24 mouse cellular contexts compared by ENCODE assay signal in the genomic region with DNA sequence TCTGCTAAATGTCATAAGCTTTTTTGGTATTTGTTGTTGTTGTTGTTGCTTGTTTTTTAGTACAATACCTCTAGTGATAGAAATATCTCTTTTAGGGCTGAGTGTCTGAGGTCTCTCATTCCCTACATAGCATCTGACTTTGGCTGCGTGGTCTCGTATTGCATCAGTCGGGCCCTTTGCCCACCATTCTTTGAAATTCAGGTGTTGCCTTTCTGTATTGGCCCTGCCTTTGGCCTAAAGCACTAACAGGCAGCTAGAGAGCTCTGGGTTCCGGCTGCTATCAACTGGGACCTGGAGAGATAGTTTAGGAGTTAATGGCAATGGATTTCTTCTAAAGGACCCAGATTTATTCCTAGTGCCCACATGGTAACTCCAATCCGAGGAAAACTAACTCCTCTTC. TPM values are rescaled to one million over a fixed set of nuclear protein-coding genes. Genes with fewer than 3 reads are reported as not detected.
DNase-seq lines count a peak whose midpoint lies in the region; ATAC-seq lines count a peak whose summit lies in the region.
"Had no signal": no experiment of that assay in that cellular context is flagged by ENCODE, and none has a peak within 500 bp of the region (broad histone marks: within the 10 kb centered on the region; RNA-seq: fewer than 3 reads in every experiment).

No protein-coding gene starts in this region.

- H3K27me3 ChIP-seq in midbrain, embryonic 11.5 days (ENCODE audit: control insufficient read depth, insufficient read depth, low read length) = no peaks in the 10 kb centered on the region
- H3K27me3 ChIP-seq in midbrain, embryonic 14.5 days (ENCODE audit: control insufficient read depth, insufficient read depth, low read length) = no peaks in the 10 kb centered on the region
- H3K27me3 ChIP-seq in forebrain, embryonic 15.5 days = no peaks in the 10 kb centered on the region
- H3K27me3 ChIP-seq: embryonic facial prominence, embryonic 13.5 days; embryonic facial prominence, embryonic 15.5 days had no signal

- no peak overlapping the region for H3K4me2 ChIP-seq in midbrain, embryonic 11.5 days
- H3K4me2 ChIP-seq in midbrain, embryonic 14.5 days (ENCODE audit: low read length) = no peak overlapping the region
- no peak overlapping the region for H3K4me2 ChIP-seq in forebrain, embryonic 15.5 days (replicated peaks)
- H3K4me2 ChIP-seq: embryonic facial prominence, embryonic 13.5 days; embryonic facial prominence, embryonic 15.5 days; forebrain, embryonic 12.5 days had no signal

- no peak overlapping the region for H3K4me3 ChIP-seq in midbrain, embryonic 11.5 days (ENCODE audit: low read depth, low read length)
- no peak overlapping the region for H3K4me3 ChIP-seq in midbrain, embryonic 14.5 days (replicated peaks; ENCODE audit: low read depth, low read length)
- H3K4me3 ChIP-seq in brown adipose tissue, adult 24 weeks (ENCODE audit: insufficient read depth, low read depth, low read length) = no peak overlapping the region
- no peak overlapping the region for H3K4me3 ChIP-seq in forebrain, embryonic 15.5 days
- H3K4me3 ChIP-seq: embryonic facial prominence, embryonic 13.5 days; embryonic facial prominence, embryonic 15.5 days; erythroblast, embryonic 14.5 days; forebrain, embryonic 10.5 days; forebrain, embryonic 12.5 days had no signal

- H3K9me3 ChIP-seq in midbrain, embryonic 11.5 days (ENCODE audit: control insufficient read depth, low read length) = no peaks in the 10 kb centered on the region
- no peaks in the 10 kb centered on the region for H3K9me3 ChIP-seq in midbrain, embryonic 14.5 days (ENCODE audit: control insufficient read depth, low read length)
- H3K9me3 ChIP-seq in forebrain, embryonic 15.5 days = no peaks in the 10 kb centered on the region
- H3K9me3 ChIP-seq: embryonic facial prominence, embryonic 13.5 days; embryonic facial prominence, embryonic 15.5 days; forebrain, embryonic 10.5 days; forebrain, embryonic 12.5 days had no signal

- no peak overlapping the region for H3K9ac ChIP-seq in midbrain, embryonic 11.5 days (ENCODE audit: low read length)
- no peak overlapping the region for H3K9ac ChIP-seq in midbrain, embryonic 14.5 days (replicated peaks; ENCODE audit: low read length)
- no peak overlapping the region for H3K9ac ChIP-seq in forebrain, embryonic 15.5 days (replicated peaks)
- H3K9ac ChIP-seq: embryonic facial prominence, embryonic 13.5 days; embryonic facial prominence, embryonic 15.5 days; forebrain, embryonic 12.5 days; forebrain, postnatal 0 days had no signal

- ATAC-seq in midbrain, embryonic 11.5 days (ENCODE audit: low FRiP score) = no peak
- ATAC-seq in midbrain, embryonic 14.5 days (ENCODE audit: low FRiP score, low TSS enrichment) = no peak
- no peak for ATAC-seq in forebrain, embryonic 15.5 days (replicated peaks)
- ATAC-seq: forebrain, embryonic 14.5 days; forebrain, postnatal 0 days had no signal

- H3K36me3 ChIP-seq in midbrain, embryonic 11.5 days (ENCODE audit: control insufficient read depth, insufficient read depth, low read length) = no peaks in the 10 kb centered on the region
- no peaks in the 10 kb centered on the region for H3K36me3 ChIP-seq in midbrain, embryonic 14.5 days (ENCODE audit: control insufficient read depth, insufficient read depth, low read length)
- H3K36me3 ChIP-seq in forebrain, embryonic 15.5 days = no peaks in the 10 kb centered on the region
- H3K36me3 ChIP-seq: embryonic facial prominence, embryonic 13.5 days; embryonic facial prominence, embryonic 15.5 days; forebrain, embryonic 10.5 days; forebrain, embryonic 12.5 days had no signal

- no peak overlapping the region for H3K27ac ChIP-seq in midbrain, embryonic 11.5 days (ENCODE audit: low read depth, low read length)
- H3K27ac ChIP-seq in midbrain, embryonic 14.5 days (replicated peaks; ENCODE audit: low read depth, low read length) = no peak overlapping the region
- peak overlapping the region; percentile 39 for H3K27ac ChIP-seq in brown adipose tissue, adult 24 weeks (replicated peaks; ENCODE audit: low read depth, low read length)
- no peak overlapping the region for H3K27ac ChIP-seq in forebrain, embryonic 15.5 days (replicated peaks)
- H3K27ac ChIP-seq: embryonic facial prominence, embryonic 13.5 days; embryonic facial prominence, embryonic 15.5 days; forebrain, embryonic 10.5 days; forebrain, embryonic 12.5 days had no signal

- H3K4me1 ChIP-seq in midbrain, embryonic 11.5 days (ENCODE audit: control insufficient read depth, insufficient read depth, low read length) = peaks cover 7% of the 10 kb centered on the region
- H3K4me1 ChIP-seq in midbrain, embryonic 14.5 days (ENCODE audit: control insufficient read depth, insufficient read depth, low read length) = peaks cover 15% of the 10 kb centered on the region
- H3K4me1 ChIP-seq in brown adipose tissue, adult 24 weeks (ENCODE audit: control insufficient read depth, insufficient read depth, insufficient read length, low read length) = peaks cover 2% of the 10 kb centered on the region; the same call in 1 of the 2 replicates
- peaks cover 21% of the 10 kb centered on the region for H3K4me1 ChIP-seq in forebrain, embryonic 15.5 days

- WGBS in midbrain, embryonic 11.5 days = 88% methylated on average over 5 of the region's 5 CpGs
- WGBS in midbrain, embryonic 14.5 days = 92% methylated on average over 5 of the region's 5 CpGs
- WGBS in forebrain, embryonic 15.5 days = 89% methylated on average over 5 of the region's 5 CpGs

- peak; percentile 84 for DNase-seq in heart, adult 11 months
- DNase-seq in heart, adult 18-20 months = no peak
- peak; percentile 67 for DNase-seq in midbrain, embryonic 11.5 days (ENCODE audit: low spot score, missing footprints)
- DNase-seq in midbrain, embryonic 14.5 days = no peak
- no peak for DNase-seq in left cerebral cortex, adult 8-10 months (ENCODE audit: low spot score in 2 of 2)
- DNase-seq: adrenal gland, postnatal 25 days; cerebellum, adult 11 months; cerebellum, adult 18-20 months; cerebellum, adult 8-10 months; cerebellum, adult 9-11 months; cerebellum, postnatal 14 days; cerebellum, postnatal 36 days; embryo, embryonic 11 days; forebrain, postnatal 0 days had no signal

RNA-seq across cellular contexts. Expression of gene Snx8, which starts 2.9 kb away (rescaled TPM):
- total RNA-seq in heart, adult 18-20 months (2021) = 10 to 100 TPM; 15.3 to 17.3 TPM
- polyA plus RNA-seq in midbrain, embryonic 11.5 days (2014; fragmentation: Nextera tagmentation; extraction: Ambion mirVana) = 7.4 and 9.9 TPM in 2 replicates
- 13.4 and 19.4 TPM in 2 replicates for polyA plus RNA-seq in midbrain, embryonic 14.5 days (2014; fragmentation: Nextera tagmentation; extraction: Ambion mirVana)
- polyA plus RNA-seq in brown adipose tissue, adult 24 weeks (2012; ENCODE audit: insufficient read depth, insufficient read length, missing spikeins) = 5.5 and 8.9 TPM in 2 replicates
- 10 to 100 TPM; 12.5 to 14.7 (median 13.0) TPM for total RNA-seq in left cerebral cortex, adult 8-10 months (2022)
- 17.9 and 18.8 TPM in 2 replicates for polyA plus RNA-seq in forebrain, embryonic 15.5 days (2015; fragmentation: Nextera tagmentation; extraction: Ambion mirVana)

RNA-seq across cellular contexts. Expression of gene Eif3b, which starts 27.1 kb away (rescaled TPM):
- 10 to 100 TPM; 97.4 to 97.6 TPM for total RNA-seq in heart, adult 18-20 months (2021)
- 163 and 166 TPM in 2 replicates for polyA plus RNA-seq in midbrain, embryonic 11.5 days (2014; fragmentation: Nextera tagmentation; extraction: Ambion mirVana)
- 77.8 and 90.6 TPM in 2 replicates for polyA plus RNA-seq in midbrain, embryonic 14.5 days (2014; fragmentation: Nextera tagmentation; extraction: Ambion mirVana)
- 75.9 and 78.3 TPM in 2 replicates for polyA plus RNA-seq in brown adipose tissue, adult 24 weeks (2012; ENCODE audit: insufficient read depth, insufficient read length, missing spikeins)
- 10 to 100 TPM; 81.0 to 93.2 (median 86.4) TPM for total RNA-seq in left cerebral cortex, adult 8-10 months (2022)
- 96.7 and 102 TPM in 2 replicates for polyA plus RNA-seq in forebrain, embryonic 15.5 days (2015; fragmentation: Nextera tagmentation; extraction: Ambion mirVana)

RNA-seq across cellular contexts. Expression of gene Gm4869, which starts 53.5 kb away (rescaled TPM):
- total RNA-seq in heart, adult 18-20 months (2021) = not detected
- not detected in 2 replicates for polyA plus RNA-seq in midbrain, embryonic 11.5 days (2014; fragmentation: Nextera tagmentation; extraction: Ambion mirVana)
- polyA plus RNA-seq in midbrain, embryonic 14.5 days (2014; fragmentation: Nextera tagmentation; extraction: Ambion mirVana) = not detected in 2 replicates
- not detected in 2 replicates for polyA plus RNA-seq in brown adipose tissue, adult 24 weeks (2012; ENCODE audit: insufficient read depth, insufficient read length, missing spikeins)
- total RNA-seq in left cerebral cortex, adult 8-10 months (2022) = not detected
- polyA plus RNA-seq in forebrain, embryonic 15.5 days (2015; fragmentation: Nextera tagmentation; extraction: Ambion mirVana) = not detected in 2 replicates
- total RNA-seq: common myeloid progenitor, adult 5-6 weeks; MEL had no signal
- polyA plus RNA-seq: embryonic facial prominence, embryonic 13.5 days; erythroblast, embryonic 14.5 days; forebrain, embryonic 10.5 days; forebrain, embryonic 12.5 days; forebrain, embryonic 14.5 days; forebrain, postnatal 0 days had no signal

Comparison
In these comparisons a context has a peak if more than half of its experiments do, and no peak if none do; other contexts are left out.
1. DNase-seq: peak in heart, adult 11 months (single experiment) and midbrain, embryonic 11.5 days (single experiment); none in heart, adult 18-20 months (0 of 2), midbrain, embryonic 14.5 days (single experiment) and left cerebral cortex, adult 8-10 months (0 of 2).